Mouse (Mus musculus): ENCODE measurements around the gene Tcap. TPM values are rescaled to one million over a fixed set of nuclear protein-coding genes. Genes with fewer than 3 reads are reported as not detected.

Tcap gene
- total RNA-seq, 1 experiment = 0.45 TPM

GRCm38 (mm10) chr11:98364410-98364809, 19.2 kb upstream of the Tcap start:
- H3K36me3 ChIP-seq (ENCODE audit: control insufficient read depth, insufficient read depth, low read length, poor library complexity, severe bottlenecking) = no peaks in the 10 kb centered on the region
- H3K4me3 ChIP-seq (ENCODE audit: insufficient read depth in 1 of 2, low read depth in 1 of 2, low read length in 2 of 2, poor library complexity in 1 of 2, severe bottlenecking in 1 of 2) = no peak overlapping the region
- no peak for DNase-seq (ENCODE audit: low read depth, low spot score)
- no peak overlapping the region for H3K9ac ChIP-seq (ENCODE audit: insufficient read depth, low read depth, low read length, poor library complexity, severe bottlenecking)
- H3K9me3 ChIP-seq (ENCODE audit: control insufficient read depth, insufficient read depth, low read depth, low read length) = no peaks in the 10 kb centered on the region
- TF ChIP-seq ZC3H11A (IDR thresholded peaks at IDR 0.05; ENCODE audit: borderline replicate concordance, low read depth, low read length) = no peak
- no peak for TF ChIP-seq MAFK (IDR thresholded peaks at IDR 0.05; ENCODE audit: insufficient read depth, low read depth, low read length)
- TF ChIP-seq HCFC1 (IDR thresholded peaks at IDR 0.05; ENCODE audit: borderline replicate concordance, insufficient read depth, low read length) = no peak
- H3K4me1 ChIP-seq (ENCODE audit: control insufficient read depth in 2 of 2, insufficient read depth in 2 of 2, low read length in 2 of 2, poor library complexity in 1 of 2) = 0 out of 4 replicates have a peak, but pooled peaks cover 0 to 2% of the 10 kb centered on the region in 2 experiments
- H3K27ac ChIP-seq (ENCODE audit: insufficient read depth, low read depth, low read length, poor library complexity, severe bottlenecking) = no peak overlapping the region
- in situ Hi-C loops (cut with MboI; ENCODE audit: low sequenced_read_pairs in 2 of 2, unreplicated experiment in 2 of 2) = no loop called here

DNA sequence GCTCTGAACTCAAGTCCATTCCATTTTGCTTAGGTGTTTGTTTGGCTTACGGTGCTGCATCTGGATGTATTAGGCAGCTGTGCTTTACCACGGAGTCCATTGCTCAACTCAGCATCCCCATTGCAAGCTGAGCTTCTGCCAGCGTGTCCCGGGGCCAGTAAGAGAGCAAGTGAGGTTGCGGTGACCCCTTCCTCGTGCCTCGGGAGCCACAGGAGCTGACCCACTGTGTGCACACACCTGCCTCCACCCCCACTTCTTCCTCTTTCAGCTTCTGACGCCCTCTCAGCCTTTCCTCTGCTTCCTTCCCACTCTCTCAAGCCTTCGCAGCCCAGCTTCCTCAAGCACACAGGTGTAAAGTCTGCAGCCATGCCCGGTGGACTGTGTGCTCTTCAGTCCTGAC, 17.3 kb upstream of the Tcap start:
- Histone ChIP-seq H3K27ac (ENCODE audit: insufficient read depth, low read depth, low read length, poor library complexity, severe bottlenecking) (no peak overlapping the region), H3K4me3 (ENCODE audit: insufficient read depth in 1 of 2, low read depth in 1 of 2, low read length in 2 of 2, poor library complexity in 1 of 2, severe bottlenecking in 1 of 2) (no peak overlapping the region), H3K4me1 (ENCODE audit: control insufficient read depth in 2 of 2, insufficient read depth in 2 of 2, low read length in 2 of 2, poor library complexity in 1 of 2) (peaks cover 0 to 12% of the 10 kb centered on the region in 2 experiments; a peak in 2 of 4 replicates), H3K36me3 (ENCODE audit: control insufficient read depth, insufficient read depth, low read length, poor library complexity, severe bottlenecking) (no peaks in the 10 kb centered on the region), H3K9me3 (ENCODE audit: control insufficient read depth, insufficient read depth, low read depth, low read length) (no peaks in the 10 kb centered on the region), H3K9ac (ENCODE audit: insufficient read depth, low read depth, low read length, poor library complexity, severe bottlenecking) (no peak overlapping the region)
- DNase-seq (ENCODE audit: low read depth, low spot score) = no peak
- in situ Hi-C loops (cut with MboI; ENCODE audit: low sequenced_read_pairs in 2 of 2, unreplicated experiment in 2 of 2) = no loop called here
- TF ChIP-seq ZNF384 (IDR thresholded peaks at IDR 0.05; ENCODE audit: low read depth, low read length) (no peak), CHD2 (IDR thresholded peaks at IDR 0.05; ENCODE audit: low read depth, low read length) (no peak)

DNA sequence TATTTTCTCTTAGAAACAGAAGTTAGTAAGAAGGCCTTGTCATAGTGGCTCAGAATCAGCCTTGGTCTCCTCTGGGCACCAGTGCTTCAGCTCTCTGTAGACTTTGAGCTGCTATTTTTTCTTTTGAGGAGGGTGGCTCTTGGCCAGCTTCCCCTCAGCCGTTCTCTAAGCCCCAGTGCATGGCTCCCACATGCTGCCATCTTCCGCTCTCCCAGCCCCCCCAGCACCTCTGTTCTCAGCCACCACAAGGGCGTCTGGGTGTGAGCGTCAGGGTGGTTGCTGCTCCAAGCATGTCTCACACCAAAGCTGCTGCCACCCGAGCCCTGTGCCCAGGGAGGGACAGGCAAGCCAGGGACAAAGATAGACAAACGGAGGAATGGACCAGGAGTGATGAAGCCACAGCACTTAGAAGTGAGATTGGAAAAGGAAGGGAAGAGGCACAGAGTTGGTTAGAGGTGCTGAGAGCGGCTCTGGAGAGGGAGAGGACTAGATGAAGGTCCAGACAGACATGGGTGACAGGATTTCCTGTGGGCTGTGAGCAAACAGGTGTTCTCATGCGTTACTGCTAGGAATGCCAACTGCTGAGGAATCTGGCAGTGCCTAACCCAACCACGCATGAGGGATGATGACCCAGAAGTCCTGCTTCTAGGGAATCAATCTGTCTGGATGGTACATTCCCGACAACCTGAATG, 16.3 kb upstream of the Tcap start:
- H3K4me3 ChIP-seq (ENCODE audit: insufficient read depth in 1 of 2, low read depth in 1 of 2, low read length in 2 of 2, poor library complexity in 1 of 2, severe bottlenecking in 1 of 2) = no peak overlapping the region
- H3K4me1 ChIP-seq (ENCODE audit: control insufficient read depth in 2 of 2, insufficient read depth in 2 of 2, low read length in 2 of 2, poor library complexity in 1 of 2) = peaks cover 0 to 20% of the 10 kb centered on the region in 2 experiments; a peak in 2 of 4 replicates
- no peak for TF ChIP-seq MAFK (IDR thresholded peaks at IDR 0.05; ENCODE audit: insufficient read depth, low read depth, low read length)
- TF ChIP-seq CHD2 (IDR thresholded peaks at IDR 0.05; ENCODE audit: low read depth, low read length) = no peak
- TF ChIP-seq HCFC1 (IDR thresholded peaks at IDR 0.05; ENCODE audit: borderline replicate concordance, insufficient read depth, low read length) = no peak
- TF ChIP-seq ZNF384 (IDR thresholded peaks at IDR 0.05; ENCODE audit: low read depth, low read length) = no peak
- TF ChIP-seq ZC3H11A (IDR thresholded peaks at IDR 0.05; ENCODE audit: borderline replicate concordance, low read depth, low read length) = no peak
- no peaks in the 10 kb centered on the region for H3K36me3 ChIP-seq (ENCODE audit: control insufficient read depth, insufficient read depth, low read length, poor library complexity, severe bottlenecking)
- no peak for DNase-seq (ENCODE audit: low read depth, low spot score)
- no peaks in the 10 kb centered on the region for H3K9me3 ChIP-seq (ENCODE audit: control insufficient read depth, insufficient read depth, low read depth, low read length)
- H3K9ac ChIP-seq (ENCODE audit: insufficient read depth, low read depth, low read length, poor library complexity, severe bottlenecking) = no peak overlapping the region
- H3K27ac ChIP-seq (ENCODE audit: insufficient read depth, low read depth, low read length, poor library complexity, severe bottlenecking) = no peak overlapping the region
- in situ Hi-C loops (cut with MboI; ENCODE audit: low sequenced_read_pairs in 2 of 2, unreplicated experiment in 2 of 2) = no loop called here

DNA sequence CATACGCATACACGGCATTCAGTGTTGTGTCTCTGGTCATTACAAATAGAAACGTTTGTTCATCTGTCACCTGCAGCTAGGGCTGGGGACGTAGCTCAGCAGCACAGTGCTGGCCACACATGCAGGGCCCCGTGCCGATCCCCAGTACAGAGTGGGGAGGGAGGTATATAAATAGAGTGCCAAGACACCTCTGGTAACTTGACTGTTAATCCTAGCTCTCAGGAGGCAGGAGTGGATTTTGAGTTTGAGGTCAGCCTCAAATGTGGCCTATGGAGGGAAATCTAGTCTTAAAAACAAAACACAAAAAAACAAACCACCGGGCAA, 15.8 kb upstream of the Tcap start:
- Histone ChIP-seq H3K36me3 (ENCODE audit: control insufficient read depth, insufficient read depth, low read length, poor library complexity, severe bottlenecking) (0 out of 2 replicates have a peak, but pooled peaks cover 2% of the 10 kb centered on the region), H3K4me1 (ENCODE audit: control insufficient read depth in 2 of 2, insufficient read depth in 2 of 2, low read length in 2 of 2, poor library complexity in 1 of 2) (peaks cover 0 to 20% of the 10 kb centered on the region in 2 experiments; a peak in 2 of 4 replicates), H3K9me3 (ENCODE audit: control insufficient read depth, insufficient read depth, low read depth, low read length) (no peaks in the 10 kb centered on the region), H3K9ac (ENCODE audit: insufficient read depth, low read depth, low read length, poor library complexity, severe bottlenecking) (no peak overlapping the region), H3K4me3 (ENCODE audit: insufficient read depth in 1 of 2, low read depth in 1 of 2, low read length in 2 of 2, poor library complexity in 1 of 2, severe bottlenecking in 1 of 2) (no peak overlapping the region), H3K27ac (ENCODE audit: insufficient read depth, low read depth, low read length, poor library complexity, severe bottlenecking) (no peak overlapping the region)
- TF ChIP-seq MAFK (IDR thresholded peaks at IDR 0.05; ENCODE audit: insufficient read depth, low read depth, low read length) (no peak), ZC3H11A (IDR thresholded peaks at IDR 0.05; ENCODE audit: borderline replicate concordance, low read depth, low read length) (no peak)
- in situ Hi-C loops (cut with MboI; ENCODE audit: low sequenced_read_pairs in 2 of 2, unreplicated experiment in 2 of 2) = no loop called here
- no peak for DNase-seq (ENCODE audit: low read depth, low spot score)

DNA sequence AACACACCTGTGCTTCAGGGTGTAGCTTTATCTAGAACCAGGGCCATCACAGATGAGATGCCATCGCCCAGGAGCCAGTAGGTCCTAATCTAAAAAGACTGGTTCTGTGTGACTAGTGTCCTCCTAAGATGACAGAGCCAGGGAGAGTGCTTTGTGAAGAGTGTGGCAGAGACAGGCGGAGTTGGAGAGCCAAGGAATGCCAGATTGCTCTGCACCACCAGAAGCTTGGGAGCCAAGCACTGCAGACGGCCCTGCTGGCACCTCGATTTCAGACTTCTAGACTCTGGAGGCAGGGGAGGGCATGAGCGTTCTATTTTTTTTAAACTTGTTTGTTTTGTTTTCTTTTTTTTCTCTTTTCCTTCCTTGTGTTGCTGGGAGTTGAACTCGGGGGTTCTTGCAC, 14.3 kb upstream of the Tcap start:
- in situ Hi-C loops (cut with MboI; ENCODE audit: low sequenced_read_pairs in 2 of 2, unreplicated experiment in 2 of 2) = no loop called here
- peaks cover 4% of the 10 kb centered on the region; the same call in 1 of the 2 replicates for H3K36me3 ChIP-seq (ENCODE audit: control insufficient read depth, insufficient read depth, low read length, poor library complexity, severe bottlenecking)
- no peak overlapping the region for H3K4me3 ChIP-seq (ENCODE audit: insufficient read depth in 1 of 2, low read depth in 1 of 2, low read length in 2 of 2, poor library complexity in 1 of 2, severe bottlenecking in 1 of 2)
- peaks cover 0 to 18% of the 10 kb centered on the region in 2 experiments; a peak in 2 of 4 replicates for H3K4me1 ChIP-seq (ENCODE audit: control insufficient read depth in 2 of 2, insufficient read depth in 2 of 2, low read length in 2 of 2, poor library complexity in 1 of 2)
- DNase-seq (ENCODE audit: low read depth, low spot score) = no peak
- no peak overlapping the region for H3K27ac ChIP-seq (ENCODE audit: insufficient read depth, low read depth, low read length, poor library complexity, severe bottlenecking)
- TF ChIP-seq ZC3H11A (IDR thresholded peaks at IDR 0.05; ENCODE audit: borderline replicate concordance, low read depth, low read length) = no peak
- TF ChIP-seq MAFK (IDR thresholded peaks at IDR 0.05; ENCODE audit: insufficient read depth, low read depth, low read length) = no peak
- TF ChIP-seq ZNF384 (IDR thresholded peaks at IDR 0.05; ENCODE audit: low read depth, low read length) = no peak
- no peak for TF ChIP-seq CHD2 (IDR thresholded peaks at IDR 0.05; ENCODE audit: low read depth, low read length)
- TF ChIP-seq HCFC1 (IDR thresholded peaks at IDR 0.05; ENCODE audit: borderline replicate concordance, insufficient read depth, low read length) = no peak
- no peaks in the 10 kb centered on the region for H3K9me3 ChIP-seq (ENCODE audit: control insufficient read depth, insufficient read depth, low read depth, low read length)
- H3K9ac ChIP-seq (ENCODE audit: insufficient read depth, low read depth, low read length, poor library complexity, severe bottlenecking) = no peak overlapping the region
